Mouse (Mus musculus): ENCODE measurements around the gene Per1.

- TF ChIP-seq CTCF (IDR thresholded peaks at IDR 0.05; ENCODE audit: low read depth, low read length) = peak; percentile 80
- no peak for TF ChIP-seq GATA2 (IDR thresholded peaks at IDR 0.05; ENCODE audit: borderline replicate concordance, low read depth, low read length)
- TF ChIP-seq TAL1 (conservative IDR thresholded peaks at IDR 0.05; ENCODE audit: low read depth, low read length) = no peak
Measured at GRCm38 (mm10) chr11:69092386-69092751, 2.6 kb upstream of the Per1 start.
